Mouse (Mus musculus): ENCODE data around the gene Tet3.

Tet3 gene

DNA sequence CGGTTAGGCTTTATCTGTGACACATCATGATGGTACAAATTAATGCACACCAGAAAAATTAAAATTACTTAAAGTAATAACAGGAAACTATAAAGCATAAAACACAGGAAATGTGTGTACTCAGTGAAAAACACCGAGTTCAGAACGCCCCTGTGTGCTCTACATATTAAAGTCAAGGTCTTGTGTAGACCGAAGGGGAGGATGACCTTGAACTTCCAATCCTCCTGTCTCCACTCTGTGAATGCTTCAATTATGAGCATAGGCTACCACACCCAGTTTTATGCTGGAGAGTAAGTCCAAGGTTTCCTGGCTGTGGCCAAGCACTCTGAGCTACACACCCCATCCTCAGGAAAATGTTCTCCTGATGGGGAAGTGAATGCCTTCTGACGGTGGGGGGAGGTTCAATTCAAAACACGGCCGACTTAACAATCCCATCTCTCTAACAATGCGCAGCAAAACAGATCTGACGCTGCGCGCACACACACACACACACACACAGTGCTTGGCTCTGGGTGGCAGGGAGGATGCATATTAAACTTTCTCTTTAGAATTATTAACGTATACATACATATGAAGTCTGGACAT, 43.4 kb downstream of the Tet3 start:
- no peak for DNase-seq (ENCODE audit: low read depth, low spot score)

DNA sequence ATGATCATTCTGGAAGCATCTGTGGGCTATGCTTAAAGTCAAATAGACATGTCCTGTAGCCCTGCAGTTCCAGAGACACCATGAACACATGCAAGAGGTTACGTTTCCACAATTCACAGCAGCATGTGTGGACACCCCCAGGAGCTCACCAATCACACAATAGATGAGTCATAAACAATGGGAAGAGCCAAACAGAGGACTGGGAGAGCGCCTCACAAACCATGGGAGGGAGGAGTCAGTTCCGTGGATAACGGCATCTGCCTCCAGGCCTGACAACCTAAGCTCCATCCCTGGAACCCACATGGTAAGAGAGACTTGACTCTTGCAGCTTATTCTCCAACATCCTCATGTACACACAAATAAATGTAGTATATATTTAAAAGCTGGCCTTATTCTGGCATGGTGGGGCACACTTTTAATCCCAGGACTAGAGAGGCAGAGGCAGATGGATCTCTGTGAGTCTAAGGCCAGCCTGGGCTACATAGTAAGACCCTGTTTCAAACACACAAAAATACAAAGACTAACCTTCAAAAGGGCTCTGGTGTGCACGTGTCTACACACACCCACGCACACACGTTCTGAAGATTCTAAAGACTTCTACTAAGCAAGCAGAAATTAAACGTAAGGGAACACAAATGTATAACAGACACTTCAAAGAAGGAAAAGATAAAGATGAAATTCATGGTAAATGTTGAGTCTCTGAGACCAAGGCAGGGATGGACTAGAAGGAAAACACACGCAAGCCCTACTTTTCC, 44.1 kb downstream of the Tet3 start:
- DNase-seq (ENCODE audit: low read depth, low spot score): no peak

DNA sequence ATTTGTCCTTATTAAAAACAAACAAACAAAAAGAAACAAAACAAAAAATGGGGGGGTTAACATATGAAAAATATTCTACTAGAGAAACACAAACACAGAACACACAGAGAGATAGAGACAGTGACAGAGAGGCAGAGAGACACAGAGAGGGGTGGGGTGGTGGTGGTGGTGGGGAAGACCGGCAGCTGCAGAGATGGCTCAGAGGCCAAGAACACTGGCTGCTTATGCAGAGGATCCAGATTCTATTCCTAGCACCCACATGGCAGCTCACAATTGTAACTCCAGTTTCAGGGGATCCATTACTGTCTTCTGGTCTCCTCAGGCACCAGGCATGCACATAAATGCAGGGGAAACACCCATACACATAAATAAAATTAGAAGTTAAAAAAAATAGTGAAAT, 45.2 kb downstream of the Tet3 start:
- no peak for DNase-seq (ENCODE audit: low read depth, low spot score)

DNA sequence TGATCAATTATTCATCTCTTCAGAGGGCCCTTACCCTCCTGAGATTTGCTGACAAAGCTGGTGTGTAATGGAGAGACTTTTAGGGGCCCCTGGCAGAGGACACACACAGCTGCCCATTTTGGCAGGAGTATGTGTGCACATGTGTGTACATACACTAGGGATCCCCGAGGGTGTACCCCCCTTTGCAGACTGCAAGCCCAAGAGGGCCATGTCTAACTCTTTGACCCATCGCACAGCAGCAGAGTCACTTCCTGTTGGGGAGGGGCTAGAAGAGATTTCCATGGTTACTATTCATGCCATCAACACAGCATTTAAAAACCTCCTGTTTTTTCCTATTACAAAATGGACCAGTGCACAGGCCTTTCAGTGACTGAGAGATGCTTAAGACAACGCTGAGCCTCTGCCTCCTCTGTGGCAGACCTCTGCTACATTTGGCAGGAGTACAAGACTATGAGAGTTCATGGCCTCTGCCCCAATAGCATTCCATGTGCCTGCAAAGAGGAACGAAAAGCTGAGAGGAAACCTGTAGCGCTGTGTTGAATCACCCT, 46.0 kb downstream of the Tet3 start:
- peak; percentile 52 for DNase-seq (ENCODE audit: low read depth, low spot score)

DNA sequence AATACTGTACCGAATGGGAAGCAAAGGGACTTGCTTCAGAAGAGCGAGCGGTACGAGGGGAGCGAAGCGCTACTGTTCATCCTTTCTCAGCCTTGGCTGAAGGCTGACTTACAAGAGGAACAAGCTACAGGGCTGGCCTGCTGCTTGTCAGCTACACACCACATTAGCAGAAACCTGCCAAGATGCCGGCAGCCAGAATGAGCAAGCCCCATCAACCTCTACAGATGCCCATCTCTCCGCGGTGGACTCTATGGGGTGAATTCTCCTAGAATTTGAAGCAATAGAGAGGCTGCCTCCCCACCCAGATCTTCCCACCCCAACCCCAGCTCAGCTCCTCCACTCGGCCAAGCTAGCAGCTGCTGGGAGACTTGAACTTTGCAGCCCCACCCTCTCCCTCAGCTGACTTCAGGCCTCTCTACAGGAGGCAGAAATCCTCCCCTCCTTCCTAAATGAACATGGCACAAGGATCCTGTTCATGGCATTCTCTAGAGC, 46.5 kb downstream of the Tet3 start:
- no peak for DNase-seq (ENCODE audit: low read depth, low spot score)

DNA sequence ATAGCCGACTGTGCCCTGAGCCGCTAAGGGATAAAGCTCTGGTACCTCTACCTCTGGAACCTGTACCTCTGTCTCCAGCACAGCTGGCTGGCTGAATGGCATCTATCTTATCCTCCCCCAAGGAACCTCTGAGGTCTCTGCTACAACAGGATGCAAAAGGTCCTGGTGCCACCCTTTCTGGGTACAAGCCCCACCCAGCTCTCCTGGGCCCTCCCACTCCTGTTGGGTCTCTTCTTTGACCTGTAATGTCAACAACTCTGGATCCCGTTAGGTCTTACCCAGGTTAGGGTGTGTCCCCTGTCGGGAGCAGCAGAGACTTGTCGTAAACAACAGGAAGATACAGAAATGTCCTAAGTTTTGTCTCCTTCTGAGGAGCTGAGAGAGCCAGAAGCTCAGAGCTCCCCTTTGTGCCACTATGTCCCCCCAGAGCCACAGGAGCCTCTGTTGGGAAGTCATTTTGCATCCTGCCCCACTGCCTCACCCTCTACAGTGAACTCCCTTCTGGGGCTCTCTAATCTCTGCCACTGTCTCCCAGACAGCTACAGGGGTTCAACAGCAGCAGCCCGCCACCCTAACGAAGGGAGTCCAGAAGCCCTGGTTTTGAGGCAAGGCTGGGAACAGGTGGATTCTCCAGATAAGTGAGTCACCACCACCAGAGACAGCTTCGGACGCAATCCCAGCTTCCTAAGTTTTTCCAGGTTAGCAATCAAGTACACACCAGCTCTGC, 47.1 kb downstream of the Tet3 start:
- no peak for DNase-seq (ENCODE audit: low read depth, low spot score)

DNA sequence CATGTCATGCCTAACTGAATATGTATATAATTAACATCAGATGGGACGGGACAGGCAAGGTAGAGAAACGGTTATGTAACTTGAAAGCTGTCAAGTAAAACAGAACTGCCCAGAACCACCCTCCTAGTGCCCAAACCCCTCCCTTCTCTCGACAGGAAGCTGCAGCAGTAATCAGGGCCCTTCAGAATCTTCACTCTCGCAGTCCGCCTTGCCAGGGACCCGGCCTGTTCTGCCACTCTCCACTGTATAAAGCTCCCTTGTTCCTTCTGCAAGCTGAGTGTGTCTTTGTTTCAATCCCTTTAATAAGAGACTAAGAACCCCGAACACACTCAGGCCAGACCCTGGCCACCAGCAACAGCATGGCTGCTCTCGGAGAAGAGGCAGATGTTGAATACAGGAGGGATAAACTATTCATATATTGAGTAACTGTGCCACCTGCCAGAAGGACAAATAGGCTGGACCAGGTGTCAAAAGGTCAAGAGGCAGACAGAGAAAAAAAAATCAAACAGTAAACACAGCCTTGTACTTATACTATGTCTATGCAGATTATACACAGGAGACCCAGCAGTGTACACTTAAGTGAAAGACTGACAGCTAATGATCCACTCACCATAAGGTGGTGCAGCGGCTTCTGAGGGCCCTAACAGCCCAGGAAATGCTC, 48.7 kb downstream of the Tet3 start:
- DNase-seq (ENCODE audit: low read depth, low spot score): no peak

DNA sequence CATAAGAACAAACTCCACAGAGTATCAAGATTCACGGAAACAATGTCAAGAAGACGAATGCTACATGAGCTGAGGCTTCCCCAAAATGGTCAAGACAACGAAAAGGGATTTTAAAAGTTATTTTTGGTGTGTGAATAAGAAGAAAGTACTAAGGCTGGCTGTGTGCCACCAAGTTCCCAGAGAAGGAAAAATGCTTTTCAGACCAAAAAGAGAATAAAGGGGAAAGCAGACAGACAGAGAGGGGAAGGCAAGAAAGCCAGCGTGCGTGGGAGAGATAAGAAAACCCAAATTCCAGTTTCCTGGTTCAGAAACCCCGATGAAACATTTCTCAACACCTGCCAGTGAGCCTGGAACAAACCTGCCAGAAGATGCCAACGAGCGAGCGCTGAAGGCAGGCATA, 50.4 kb downstream of the Tet3 start:
- no peak for DNase-seq (ENCODE audit: low read depth, low spot score)

DNA sequence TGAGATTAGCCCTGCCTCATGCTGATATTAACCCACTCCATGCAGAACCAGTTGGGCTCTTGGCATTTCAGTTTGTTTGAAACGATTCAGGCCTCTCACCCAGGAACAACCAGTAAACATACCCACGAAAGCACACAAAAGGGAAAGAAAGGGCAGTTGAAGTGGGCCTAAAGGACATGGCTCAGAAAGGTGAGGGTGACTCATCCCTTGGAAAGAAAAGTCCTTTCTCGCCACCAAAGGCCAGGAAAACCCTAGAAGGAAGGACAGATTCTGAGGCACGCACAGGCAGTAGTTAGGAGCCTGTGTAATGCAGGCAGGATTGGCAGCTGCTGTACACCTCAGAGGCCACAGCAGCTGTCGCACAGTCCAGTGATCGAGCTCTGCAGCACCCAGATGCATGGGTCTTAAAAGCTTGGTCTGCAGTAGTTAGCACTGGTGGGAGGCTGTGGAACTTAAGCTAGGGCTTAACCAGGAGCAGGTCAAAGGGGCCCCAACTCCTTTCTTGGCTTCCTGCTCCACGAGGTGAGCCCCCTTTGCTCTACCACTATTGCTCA, 53.3 kb downstream of the Tet3 start:
- DNase-seq (ENCODE audit: low read depth, low spot score): no peak

DNA sequence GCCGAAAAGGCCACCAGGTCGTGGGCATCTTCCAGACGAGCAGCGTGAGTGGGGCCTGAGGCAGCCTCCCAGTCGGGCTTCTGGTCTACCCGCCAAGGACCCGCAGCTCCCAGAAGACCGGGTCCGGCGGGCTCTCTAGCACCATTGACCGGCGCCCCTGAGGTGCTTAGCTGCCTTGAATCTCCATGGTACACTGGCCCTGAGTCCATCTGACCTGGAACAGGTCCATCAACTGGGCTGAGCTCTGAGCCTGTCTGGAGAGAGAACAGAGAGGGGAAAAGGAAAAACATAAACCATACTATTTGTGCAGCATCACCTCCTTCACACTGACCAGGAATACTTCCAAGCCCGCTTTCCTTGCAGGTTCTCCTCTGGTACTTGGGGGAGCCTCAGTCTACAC, 54.3 kb downstream of the Tet3 start:
- no peak for DNase-seq (ENCODE audit: low read depth, low spot score)

DNA sequence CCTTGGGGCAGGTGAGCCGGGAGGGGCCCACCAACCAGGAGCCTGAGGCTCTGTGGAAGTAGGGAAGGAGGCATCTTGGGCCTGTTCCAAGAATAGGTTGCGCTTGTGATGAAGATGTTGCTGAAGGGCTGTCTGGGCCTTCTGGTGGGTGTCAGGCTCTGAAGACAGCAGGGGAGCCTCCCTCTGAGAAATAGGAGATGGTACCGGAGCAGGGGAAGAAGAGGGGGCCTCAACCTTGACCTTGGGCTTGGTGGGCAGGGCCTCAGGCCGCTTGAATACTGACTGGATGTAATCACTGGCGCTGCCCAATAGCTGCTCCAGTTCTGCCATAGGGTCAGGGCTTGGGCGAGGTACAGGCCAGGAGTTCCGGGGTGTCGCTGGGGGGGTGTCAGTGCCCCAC, 55.4 kb downstream of the Tet3 start:
- DNase-seq (ENCODE audit: low read depth, low spot score): no peak

DNA sequence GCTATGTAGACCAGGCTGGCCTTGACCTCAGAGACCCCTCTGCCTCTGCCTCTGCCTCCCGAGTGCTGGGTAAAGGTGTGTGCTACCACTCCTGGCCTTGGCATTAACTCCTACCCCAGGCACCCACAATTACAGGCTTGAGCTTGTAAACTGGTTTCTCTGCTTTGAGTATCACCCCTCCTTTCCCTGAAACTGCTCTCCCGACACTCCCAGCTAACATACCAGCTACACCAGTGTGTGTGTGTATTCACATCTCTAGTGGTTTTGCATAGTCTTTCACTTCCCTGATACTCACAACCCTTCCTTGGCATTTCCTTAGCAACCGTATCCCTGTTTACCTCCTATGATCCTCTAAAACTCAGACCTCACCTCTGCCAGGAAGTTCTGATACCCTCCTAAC, 59.1 kb downstream of the Tet3 start:
- DNase-seq (ENCODE audit: low read depth, low spot score): no peak

DNA sequence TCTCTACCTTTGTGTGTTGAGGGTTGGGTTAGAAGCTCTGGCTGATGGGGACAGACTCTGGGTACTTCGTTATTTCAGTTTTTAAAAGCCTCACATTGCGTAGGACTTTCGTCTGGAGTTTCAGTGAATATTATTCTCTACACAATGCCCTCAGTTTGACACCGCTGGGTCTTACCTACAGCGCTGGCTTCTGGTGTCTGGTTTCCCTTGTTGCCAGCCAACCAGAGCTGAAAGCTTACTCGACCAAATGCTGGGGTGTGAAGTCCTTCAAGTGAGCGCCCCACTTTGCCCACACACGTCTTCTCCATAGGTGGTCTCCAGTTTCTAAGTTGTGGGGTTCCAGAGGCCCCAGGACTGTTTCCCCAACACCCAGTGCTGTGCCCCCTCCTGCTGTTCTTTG, 61.2 kb downstream of the Tet3 start:
- DNase-seq (ENCODE audit: low read depth, low spot score): no peak

DNA sequence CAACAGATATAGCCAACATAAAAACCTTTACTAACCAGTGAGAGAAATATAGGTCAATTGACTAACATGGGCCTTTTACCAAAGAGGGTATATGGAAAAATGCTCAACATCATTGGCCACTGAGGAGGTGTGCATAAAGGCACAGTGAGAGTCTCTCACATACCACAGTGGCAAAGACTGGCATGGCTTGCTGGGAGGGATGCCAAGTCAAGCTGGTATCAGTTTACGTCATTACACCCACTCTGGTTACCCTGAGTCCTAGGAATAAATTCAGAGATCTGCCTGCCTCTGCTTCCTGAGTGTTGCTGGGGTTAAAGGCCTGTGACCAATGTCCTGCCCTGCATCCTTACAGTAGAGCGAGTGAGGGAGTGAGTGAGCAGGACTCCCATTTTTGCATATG, 62.2 kb downstream of the Tet3 start:
- DNase-seq (ENCODE audit: low read depth, low spot score): no peak

DNA sequence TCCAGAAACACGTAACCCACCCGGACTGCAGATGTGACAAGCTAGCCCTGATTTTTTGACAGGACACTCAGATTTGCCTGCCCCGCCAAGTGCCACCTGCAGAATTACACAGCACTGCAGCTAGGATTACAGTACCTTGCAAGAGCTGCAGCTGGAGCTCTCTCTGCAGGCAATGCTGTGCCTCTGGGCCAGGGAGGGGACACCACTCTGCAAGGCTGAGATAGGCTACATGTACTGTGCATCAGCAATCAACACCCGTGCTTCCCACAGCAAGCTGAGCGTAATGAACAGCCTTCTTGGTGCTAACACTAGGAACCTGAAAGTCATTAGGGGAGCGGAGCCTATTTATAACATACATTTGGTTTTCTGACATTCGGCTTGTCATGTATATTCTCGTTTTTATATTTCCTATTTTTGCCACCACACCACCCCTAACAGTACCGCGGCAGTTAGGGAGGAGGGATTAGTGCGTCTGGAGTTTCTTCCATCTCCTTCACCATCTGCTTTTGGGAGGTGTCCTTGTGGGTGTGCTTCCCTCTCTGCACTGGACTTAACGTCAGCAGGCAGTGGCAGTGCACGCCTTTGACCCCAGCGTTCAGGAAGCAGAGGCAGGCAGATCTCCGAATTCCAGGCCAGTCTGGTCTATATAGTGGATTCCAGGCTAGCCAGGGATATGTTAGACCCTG, 63.2 kb downstream of the Tet3 start:
- DNase-seq (ENCODE audit: low read depth, low spot score): no peak

DNA sequence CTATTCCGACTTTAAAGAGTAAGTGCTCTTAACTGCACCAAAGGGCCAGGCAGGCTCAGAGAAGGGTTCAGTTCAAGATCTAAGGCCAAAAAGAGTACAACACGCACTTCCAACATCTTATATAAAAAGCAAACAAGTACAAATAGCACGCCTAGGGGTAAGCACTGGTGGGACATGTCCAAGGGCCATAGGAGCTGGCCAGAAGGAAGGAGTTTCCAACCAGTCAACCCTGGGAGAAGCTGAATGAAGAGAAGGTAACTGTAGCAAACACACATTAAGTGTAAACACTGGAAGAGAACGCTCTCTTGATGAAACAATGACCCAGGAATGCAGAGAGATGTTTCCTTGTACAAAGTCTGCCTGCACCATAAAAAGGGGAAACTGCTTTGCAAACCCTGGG, 64.8 kb downstream of the Tet3 start:
- no peak for DNase-seq (ENCODE audit: low read depth, low spot score)

DNA sequence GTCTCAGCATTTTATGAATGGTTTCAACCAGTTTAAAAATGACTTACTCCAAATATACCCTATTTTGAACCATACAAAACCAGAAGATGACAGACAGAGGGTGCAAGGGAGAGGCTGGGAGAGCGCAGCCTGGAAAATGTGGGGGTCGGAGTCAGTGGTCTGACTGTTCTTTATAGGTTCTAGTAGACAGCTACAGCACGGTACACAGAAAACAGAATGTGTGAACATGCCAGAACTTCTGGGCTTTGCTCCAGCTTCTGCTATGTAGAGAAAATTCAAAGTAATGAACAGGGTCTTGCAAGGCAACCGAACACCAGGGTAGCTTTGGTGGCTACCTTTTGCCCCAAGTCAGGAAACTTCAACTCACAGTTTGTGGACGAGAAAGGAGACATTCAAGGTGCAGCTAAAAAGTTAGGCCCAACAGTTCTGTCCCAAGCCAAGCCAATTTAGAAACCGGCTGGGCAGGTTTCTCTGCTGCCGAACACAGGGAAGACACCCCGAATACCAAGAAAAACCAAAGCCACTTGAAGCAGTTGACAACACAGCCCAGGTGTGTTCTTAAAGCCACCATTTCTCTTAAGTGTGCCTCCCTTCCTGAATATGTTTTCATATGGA, 66.6 kb downstream of the Tet3 start:
- no peak for DNase-seq (ENCODE audit: low read depth, low spot score)

DNA sequence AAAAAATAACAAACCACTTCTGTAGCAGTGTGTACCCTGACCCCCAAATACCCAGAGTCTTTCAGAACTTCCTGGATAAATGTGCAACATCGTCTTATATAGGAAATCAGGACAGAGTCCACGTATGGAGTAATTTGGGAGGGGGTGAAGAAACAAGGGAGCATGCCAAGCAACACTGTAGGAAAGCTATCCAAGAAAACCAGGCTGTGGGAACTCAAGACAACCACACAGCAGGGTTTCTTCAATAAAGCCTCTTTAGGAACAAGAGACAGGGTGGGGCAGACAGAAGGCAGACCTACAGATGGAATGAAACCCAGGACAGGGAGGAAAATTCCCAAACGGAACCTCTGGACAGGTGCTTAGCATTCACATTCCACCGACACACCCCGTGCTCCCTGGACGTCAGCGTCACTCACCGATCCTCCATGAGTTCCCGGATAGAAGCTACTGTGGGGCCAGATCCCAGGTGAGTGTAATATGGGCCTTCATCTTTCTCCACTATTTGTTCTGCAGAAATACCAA, 73.3 kb downstream of the Tet3 start:
- no peak for DNase-seq (ENCODE audit: low read depth, low spot score)

DNA sequence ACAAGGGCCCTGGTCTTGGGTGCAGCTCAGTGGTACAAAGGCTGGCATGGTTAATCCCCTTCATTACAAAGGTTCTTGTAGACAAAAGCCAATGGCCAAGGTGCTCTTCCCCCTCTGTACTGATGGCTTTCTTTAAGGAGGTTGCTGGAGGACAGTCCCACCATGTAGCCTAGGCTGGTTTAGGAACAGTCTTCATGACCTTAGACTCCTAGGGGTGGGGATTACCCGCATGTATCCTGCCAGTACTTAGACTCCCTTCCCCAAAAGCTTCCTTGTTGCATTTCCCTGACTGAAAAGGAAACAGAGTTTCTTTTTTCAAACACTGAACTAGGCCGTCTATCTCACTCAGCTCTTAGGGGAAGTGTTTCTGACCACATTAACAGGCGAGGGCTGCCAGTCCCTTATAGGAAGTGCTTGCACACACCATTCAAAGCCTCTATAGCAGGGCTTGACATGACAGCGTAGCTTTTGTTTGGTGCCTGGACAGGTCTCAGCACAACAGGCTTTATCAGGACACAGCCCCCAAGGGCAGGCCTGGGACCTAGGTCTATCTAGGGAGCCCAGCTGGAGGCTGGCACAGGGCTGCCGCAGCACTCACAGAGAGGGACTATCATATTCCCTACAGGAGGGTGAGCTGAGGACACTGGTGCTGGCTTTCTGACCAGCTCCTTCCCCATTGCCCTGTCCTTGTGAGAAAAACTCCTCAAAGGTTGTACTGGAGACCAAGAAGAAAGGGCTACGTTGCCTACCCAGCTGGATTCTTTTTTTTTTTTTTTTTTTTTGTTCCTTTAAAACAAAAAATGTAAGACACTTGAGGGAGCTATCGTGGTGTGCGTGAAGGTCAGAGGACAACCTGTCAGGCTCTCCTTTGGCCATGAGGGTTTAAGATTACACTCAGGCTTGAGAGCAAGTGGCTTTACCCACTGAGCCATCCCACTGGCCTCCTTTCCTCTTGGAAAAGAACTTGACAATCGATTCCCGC, 77.1 kb downstream of the Tet3 start:
- DNase-seq (ENCODE audit: low read depth, low spot score): no peak
